Mouse (Mus musculus): Measurements from ENCODE around the gene Slc30a9.

DNA sequence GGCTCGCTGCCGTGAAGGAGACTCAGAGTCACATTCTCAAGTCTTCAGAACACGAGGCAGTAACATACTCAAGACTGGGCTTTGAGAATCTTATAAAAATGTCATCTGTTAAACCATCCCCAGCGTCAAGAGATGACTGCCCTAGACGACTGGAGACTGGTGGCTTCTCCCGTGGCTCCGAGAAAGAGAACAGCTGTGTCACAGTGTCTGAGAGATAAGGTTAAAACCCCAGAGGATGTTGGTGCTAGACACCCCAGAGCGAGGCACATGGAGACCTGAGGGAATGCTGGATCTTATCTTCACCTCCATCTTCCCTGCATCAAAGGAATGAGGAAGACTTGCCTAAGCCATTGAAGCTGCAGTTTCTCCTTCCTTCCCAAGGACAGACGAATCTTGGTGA lies 98.2 kb downstream of the Slc30a9 start:
- TF ChIP-seq CTCF (IDR thresholded peaks at IDR 0.05; ENCODE audit: control insufficient read depth, insufficient read depth, insufficient replicate concordance, low read depth, low read length) = no peak
- no peak for TF ChIP-seq POLR2A (IDR thresholded peaks at IDR 0.05; ENCODE audit: control insufficient read depth, low read depth, low read length)

Measured in testis, adult 2 months (tissue).